Mouse (Mus musculus) cerebellum, adult 2 months (tissue): Measurements from ENCODE around the gene Anxa8.

Experiments used
- CTCF ChIP-seq: fragments of 200-500 bp; IDR thresholded peaks from 2 replicates; pipeline ENCODE4 v1.5.1; 2011; ENCODE audit warnings: low read depth, mild to moderate bottlenecking, control low read depth, low read length, moderate library complexity, borderline replicate concordance; ENCODE audit not compliant: insufficient read depth
- POLR2A ChIP-seq: fragments of 200-500 bp; IDR thresholded peaks from 2 replicates; pipeline ENCODE4 v1.6.1; 2011; ENCODE audit warnings: low read length, control low read depth, borderline replicate concordance; ENCODE audit not compliant: insufficient read depth

GRCm38 (mm10) chr14:34139671-34140664 lies 54.2 kb downstream of the Anxa8 start:
- TF ChIP-seq POLR2A (no peak), CTCF (no peak)
